Mouse (Mus musculus) frontal cortex, postnatal 36 days (tissue): Measurements from ENCODE around the gene Zfp597.

Experiments used
- DNase-seq, 2 experiments: peaks; one replicate each; pipeline ENCODE4 v3.0.0; 2022; ENCODE audit warnings: low spot score in 2 of 2

Zfp597 gene

GRCm38 (mm10) chr16:3884201-3885064 lies at the start of gene Zfp597, which contains the start of gene Gm20695:
Gene Zfp597 (minus strand): TSS chr16:3884561.
Gene Gm20695 (plus strand): TSS chr16:3884648.
- DNase-seq = peak; percentile 91 to 93

GRCm38 (mm10) chr16:3934091-3934490 lies 49.7 kb upstream of the Zfp597 start:
- no peak for DNase-seq

- no peak for DNase-seq
Observed at GRCm38 (mm10) chr16:3933536-3933935, 49.2 kb upstream of the Zfp597 start.

GRCm38 (mm10) chr16:3929151-3929550 lies 44.8 kb upstream of the Zfp597 start:
- no peak for DNase-seq

- no peak for DNase-seq
Observed at GRCm38 (mm10) chr16:3928582-3928981, 44.2 kb upstream of the Zfp597 start.

GRCm38 (mm10) chr16:3923966-3924365 lies 39.6 kb upstream of the Zfp597 start:
- DNase-seq = no peak

- no peak for DNase-seq
Observed at GRCm38 (mm10) chr16:3923515-3923914, 39.2 kb upstream of the Zfp597 start.

GRCm38 (mm10) chr16:3920756-3921155 lies 36.4 kb upstream of the Zfp597 start:
- DNase-seq = no peak

- no peak for DNase-seq
Observed at GRCm38 (mm10) chr16:3909118-3909517, 24.8 kb upstream of the Zfp597 start.

- DNase-seq = peak; percentile 95 to 96
Observed at GRCm38 (mm10) chr16:3908537-3909111, 24.3 kb upstream of the Zfp597 start, which contains the start of the genes 1700037C18Rik and Cluap1. Gene 1700037C18Rik (minus strand): TSS chr16:3908689. Gene Cluap1 (plus strand): TSS chr16:3908801.

GRCm38 (mm10) chr16:3907471-3907870 lies 23.1 kb upstream of the Zfp597 start:
- no peak for DNase-seq

- DNase-seq = no peak
Observed at GRCm38 (mm10) chr16:3896553-3896952, 12.2 kb upstream of the Zfp597 start.

- DNase-seq = no peak
Observed at GRCm38 (mm10) chr16:3896046-3896445, 11.7 kb upstream of the Zfp597 start.

- DNase-seq = no peak
Observed at GRCm38 (mm10) chr16:3895173-3895792, 10.9 kb upstream of the Zfp597 start.

GRCm38 (mm10) chr16:3893739-3894138 lies 9.4 kb upstream of the Zfp597 start:
- no peak for DNase-seq

GRCm38 (mm10) chr16:3891621-3892295 lies 7.4 kb upstream of the Zfp597 start:
- DNase-seq = no peak

GRCm38 (mm10) chr16:3885065-3885670 lies 807 bp upstream of the Zfp597 start:
- DNase-seq = no peak

- no peak for DNase-seq
Observed at GRCm38 (mm10) chr16:3876346-3876745, 8.0 kb downstream of the Zfp597 start.

GRCm38 (mm10) chr16:3872216-3873047 lies 11.9 kb downstream of the Zfp597 start, which contains the start of gene Naa60:
Gene Naa60 (plus strand): TSS chr16:3872375.
- peak; percentile 79 to 84 for DNase-seq

GRCm38 (mm10) chr16:3871815-3872214 lies 12.5 kb downstream of the Zfp597 start:
- no peak for DNase-seq
